Mouse (Mus musculus): ENCODE data around the gene Col18a1. TPM values are rescaled to one million over a fixed set of nuclear protein-coding genes. Genes with fewer than 3 reads are reported as not detected.
A peak's percentile ranks its signal among the peaks of the same experiment; 100 is the strongest.
"Not testable (repeated sequence)": the region's sequence is repeated elsewhere in the genome, so short reads cannot be mapped to it uniquely, and the experiment has no call there.

Col18a1 gene
- total RNA-seq, 2 experiments from 2014 or later = not detected

DNA sequence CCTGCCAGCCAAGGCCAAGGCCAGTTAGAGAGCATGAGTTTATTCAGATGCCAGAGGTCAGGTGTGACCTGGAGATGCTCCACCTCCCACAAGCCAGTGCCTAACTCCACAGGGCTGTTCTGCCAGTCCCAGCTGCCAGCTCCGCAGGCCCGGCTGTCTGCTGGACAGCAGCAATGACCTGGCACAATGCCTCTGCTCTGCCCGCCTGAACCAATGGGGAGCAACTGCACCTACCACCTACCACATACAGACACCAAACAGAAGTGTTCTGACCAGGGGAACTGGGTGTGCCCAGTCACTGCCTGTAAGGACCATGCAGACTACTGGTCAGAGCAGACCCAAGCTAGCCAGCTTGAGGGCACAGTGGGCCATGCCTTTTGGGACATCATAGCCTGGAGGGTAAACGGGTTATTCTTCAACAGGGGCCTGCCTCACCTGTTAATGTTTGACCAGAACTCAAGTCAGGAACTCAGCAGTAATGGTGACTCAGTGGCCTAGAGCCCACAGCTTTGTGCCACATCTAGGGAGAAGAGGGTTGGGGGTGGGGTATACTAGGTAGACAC lies 19.4 kb downstream of the Col18a1 start:
- no peak for ATAC-seq (replicated peaks; ENCODE audit: low FRiP score, poor library complexity, severe bottlenecking)

DNA sequence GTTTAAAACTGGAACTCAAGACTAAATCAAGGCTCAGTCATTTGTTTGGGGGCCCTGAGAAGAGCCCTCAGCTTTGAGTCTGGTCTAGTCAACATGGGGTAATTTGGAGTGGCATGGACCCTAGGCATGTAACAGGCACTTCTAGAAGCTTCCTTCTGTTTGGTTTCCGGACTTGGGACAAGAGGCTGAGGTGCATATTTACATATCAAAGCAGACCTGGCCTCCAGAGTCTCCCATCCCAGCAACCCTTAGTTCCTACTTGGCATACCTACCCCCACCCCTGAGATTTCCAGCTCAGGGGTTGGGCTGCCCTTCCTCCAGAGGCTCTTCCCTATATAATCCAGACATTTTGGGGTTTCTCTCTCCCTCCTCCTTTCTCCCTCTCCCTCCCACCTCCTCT lies 20.4 kb downstream of the Col18a1 start:
- no peak for ATAC-seq (replicated peaks; ENCODE audit: low FRiP score, poor library complexity, severe bottlenecking)

DNA sequence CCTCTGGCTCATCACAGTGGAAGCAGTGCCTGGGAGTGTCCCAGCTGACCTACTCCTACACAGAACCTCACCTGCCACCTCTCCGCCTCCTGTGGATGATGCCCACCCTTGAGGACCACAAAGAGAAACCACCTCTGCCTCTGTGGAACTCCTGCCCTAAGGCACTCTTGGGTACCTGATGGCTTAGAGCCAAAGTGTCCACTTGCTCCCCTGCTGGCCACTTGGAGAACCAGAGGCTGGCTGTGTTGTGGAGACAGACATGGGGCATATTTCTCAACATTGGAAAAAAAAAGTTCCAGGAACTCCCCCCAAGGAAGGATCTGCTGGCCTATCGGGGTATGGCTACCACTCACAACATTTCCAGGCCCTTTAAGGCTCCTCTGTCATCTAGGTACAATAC lies 22.0 kb downstream of the Col18a1 start:
- 0 out of 2 replicates have a peak, but pooled peaks have one; percentile 30 for ATAC-seq (replicated peaks; ENCODE audit: low FRiP score, poor library complexity, severe bottlenecking)

DNA sequence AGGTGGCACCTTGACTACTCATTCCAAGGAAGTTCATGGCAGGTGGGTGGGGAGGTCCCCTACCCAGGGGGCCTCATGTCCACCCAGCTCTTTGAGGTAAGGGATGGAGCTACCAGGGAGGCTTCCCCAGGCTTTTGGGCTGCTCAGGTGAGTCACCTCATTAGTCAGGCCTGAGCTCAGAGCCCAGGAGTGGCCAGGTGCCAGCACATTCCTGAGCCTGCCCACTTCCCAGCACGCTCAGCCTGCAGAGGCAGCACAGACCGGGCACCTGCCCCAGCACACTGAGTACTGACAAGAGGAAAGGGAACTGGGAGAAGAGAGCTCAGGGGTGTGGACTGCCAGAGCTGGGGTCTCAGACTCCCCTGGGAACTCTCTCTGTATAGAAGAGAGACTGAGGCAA lies 24.0 kb downstream of the Col18a1 start:
- no peak for ATAC-seq (replicated peaks; ENCODE audit: low FRiP score, poor library complexity, severe bottlenecking)

DNA sequence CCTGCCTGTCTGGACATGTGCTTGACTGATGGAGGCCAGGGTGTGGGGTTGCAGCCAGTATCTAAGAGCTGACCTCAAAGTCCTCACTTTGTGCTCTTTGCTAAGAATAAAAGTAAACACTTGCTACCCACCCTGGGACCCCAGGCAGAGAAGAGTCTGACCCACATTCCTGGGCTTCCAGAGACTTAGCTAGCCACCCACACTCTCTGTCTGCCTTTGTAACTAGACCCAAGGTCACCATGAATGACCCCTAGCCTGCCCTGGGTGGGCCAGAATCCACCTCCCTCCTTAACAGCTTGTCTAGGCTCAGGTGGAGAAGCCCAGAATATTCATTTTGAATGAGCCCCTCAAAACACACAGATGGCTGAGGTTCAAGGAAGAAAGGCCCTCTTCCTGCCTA lies 28.0 kb downstream of the Col18a1 start:
- ATAC-seq (replicated peaks; ENCODE audit: low FRiP score, poor library complexity, severe bottlenecking) = no peak

DNA sequence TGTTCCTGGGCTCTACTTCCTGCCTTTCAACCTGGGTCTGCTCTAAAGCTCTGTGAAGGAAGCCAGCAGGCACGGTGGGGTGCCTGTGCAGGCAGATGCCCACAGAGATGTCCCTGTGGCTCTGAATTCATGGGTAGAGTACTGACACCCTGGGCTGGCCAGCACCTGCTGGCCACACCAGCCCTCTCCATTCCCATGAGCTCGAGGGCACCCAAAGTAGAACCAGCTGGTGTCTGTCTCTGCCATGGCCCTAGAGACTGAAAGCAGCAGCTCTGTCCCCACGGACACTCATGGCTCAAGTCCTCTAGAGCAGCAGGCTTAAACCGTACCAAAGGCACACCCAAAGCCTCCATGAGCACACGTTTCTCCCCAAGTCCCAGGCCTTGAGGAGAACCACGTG lies 30.1 kb downstream of the Col18a1 start:
- no peak for ATAC-seq (replicated peaks; ENCODE audit: low FRiP score, poor library complexity, severe bottlenecking)

DNA sequence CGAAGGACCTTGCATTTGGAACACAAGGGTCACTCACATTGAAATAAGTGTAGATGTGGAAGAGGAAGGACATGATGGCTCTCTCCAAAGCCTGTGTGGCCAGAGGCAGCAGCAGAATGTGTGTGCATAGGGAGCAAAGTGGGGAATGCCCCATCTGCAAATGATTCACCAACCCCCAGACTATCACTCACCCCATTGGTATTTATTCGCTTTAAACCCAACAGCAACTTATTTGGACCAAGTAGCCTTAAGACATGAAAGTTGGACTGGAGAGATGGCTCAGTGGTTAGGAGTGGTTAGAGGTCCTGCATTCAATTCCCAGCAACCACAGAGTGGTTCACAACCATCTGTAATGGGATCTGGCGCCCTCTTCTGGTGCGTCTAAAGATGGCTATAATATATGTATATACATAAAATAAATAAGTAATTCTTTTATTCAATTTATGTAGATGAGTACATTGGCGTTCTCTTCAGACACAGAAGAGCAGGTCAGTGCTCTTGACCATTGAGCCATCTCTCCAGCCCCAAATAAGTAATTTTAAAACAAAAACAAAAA lies 31.0 kb downstream of the Col18a1 start:
- no peak for ATAC-seq (replicated peaks; ENCODE audit: low FRiP score, poor library complexity, severe bottlenecking)

DNA sequence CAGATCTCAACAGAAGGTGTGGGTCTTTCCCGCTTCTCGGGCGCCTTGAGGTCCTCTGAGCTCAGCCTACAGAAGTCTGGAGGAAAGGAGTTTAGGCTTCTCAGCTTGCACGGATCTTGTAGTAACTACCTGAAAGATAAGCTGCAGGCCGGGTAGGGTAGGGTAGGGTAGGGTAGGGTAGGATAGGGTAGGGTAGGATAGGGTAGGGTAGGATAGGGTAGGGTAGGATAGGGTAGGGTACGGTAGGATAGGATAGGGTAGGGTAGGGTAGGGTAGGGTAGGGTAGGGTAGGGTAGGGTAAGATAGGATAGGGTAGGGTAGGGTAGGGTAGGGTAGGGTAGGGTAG lies 31.6 kb downstream of the Col18a1 start:
- ATAC-seq (replicated peaks; ENCODE audit: low FRiP score, poor library complexity, severe bottlenecking) = not testable (repeated sequence)

DNA sequence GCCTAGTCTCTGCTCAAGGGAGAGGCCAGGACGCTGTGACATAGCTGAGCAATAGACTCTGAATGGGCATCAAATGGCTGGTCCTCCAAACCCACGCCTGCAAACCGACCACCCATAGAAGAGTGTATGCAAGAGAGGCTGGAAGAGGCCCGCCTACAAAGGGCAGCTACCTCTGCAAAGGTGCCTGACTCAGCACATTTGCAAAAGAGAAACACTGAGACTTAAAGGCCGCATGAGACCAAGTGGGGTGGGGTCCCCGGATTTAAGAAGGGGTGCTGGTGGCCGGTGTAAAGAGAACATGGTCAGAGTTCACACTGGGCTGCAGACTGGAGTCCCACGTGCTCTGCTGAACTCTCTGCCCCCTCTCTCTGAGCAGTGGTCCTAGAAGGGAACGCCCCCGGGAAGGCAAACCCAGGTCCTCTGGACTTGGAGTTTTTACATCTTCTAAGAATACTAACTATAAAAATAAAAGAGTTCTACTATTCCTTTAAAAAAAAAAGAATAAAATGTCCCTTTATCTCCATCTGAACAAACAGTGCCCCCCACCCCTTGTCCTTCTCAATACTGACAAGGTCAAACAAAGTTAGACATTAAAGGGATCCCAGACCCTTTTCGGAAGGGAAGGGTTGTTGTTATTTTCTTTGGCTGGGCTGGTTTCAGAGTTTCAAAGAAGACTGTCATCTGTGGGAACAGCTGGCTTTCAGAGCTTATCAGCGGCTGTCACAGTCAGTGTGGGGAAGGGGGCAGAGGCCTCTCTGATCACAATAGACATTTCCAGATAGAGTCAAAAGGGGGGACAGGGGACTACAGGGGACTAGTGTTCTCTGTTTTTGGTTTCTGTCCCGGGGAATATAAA lies 32.2 kb downstream of the Col18a1 start:
- no peak for ATAC-seq (replicated peaks; ENCODE audit: low FRiP score, poor library complexity, severe bottlenecking)

DNA sequence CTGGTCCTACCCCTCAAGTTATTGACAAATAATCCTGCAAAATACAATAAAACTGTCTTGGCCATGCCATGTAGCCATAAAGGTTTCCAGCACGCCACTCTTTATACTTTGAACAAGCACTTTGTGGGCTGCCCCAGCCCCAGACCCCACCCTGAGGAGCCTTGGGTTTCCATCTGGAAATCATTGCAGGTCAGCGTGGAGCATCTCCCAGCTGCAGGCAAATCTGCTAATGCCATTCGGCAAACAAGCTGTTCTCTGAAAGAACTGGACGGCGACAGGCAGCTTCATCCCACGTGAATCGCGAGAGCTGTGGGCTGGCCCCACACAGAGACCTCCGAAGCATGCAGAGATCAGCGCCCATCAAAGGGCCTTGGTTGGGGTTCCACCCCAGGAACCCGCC lies 34.2 kb downstream of the Col18a1 start:
- no peak for ATAC-seq (replicated peaks; ENCODE audit: low FRiP score, poor library complexity, severe bottlenecking)

DNA sequence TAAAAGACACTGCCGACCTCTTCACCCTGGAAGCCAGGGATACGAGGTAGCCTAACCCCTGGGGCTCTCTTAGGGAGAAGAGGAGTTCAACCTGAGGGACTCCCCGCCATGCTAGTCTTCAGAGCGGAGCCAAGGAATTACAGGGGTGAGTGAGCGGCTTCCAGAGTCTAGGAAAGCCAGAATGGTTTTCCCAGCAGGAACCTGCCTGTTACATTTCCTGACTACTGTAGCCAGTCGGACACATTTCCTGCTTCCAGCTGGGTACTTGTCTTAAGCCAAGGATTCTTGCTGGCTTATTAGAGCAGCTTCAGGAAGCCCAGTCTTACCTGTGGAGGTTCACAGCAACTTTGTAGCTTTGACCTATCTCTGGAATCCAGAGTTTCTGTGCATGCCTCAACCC lies 34.8 kb downstream of the Col18a1 start:
- no peak for ATAC-seq (replicated peaks; ENCODE audit: low FRiP score, poor library complexity, severe bottlenecking)

DNA sequence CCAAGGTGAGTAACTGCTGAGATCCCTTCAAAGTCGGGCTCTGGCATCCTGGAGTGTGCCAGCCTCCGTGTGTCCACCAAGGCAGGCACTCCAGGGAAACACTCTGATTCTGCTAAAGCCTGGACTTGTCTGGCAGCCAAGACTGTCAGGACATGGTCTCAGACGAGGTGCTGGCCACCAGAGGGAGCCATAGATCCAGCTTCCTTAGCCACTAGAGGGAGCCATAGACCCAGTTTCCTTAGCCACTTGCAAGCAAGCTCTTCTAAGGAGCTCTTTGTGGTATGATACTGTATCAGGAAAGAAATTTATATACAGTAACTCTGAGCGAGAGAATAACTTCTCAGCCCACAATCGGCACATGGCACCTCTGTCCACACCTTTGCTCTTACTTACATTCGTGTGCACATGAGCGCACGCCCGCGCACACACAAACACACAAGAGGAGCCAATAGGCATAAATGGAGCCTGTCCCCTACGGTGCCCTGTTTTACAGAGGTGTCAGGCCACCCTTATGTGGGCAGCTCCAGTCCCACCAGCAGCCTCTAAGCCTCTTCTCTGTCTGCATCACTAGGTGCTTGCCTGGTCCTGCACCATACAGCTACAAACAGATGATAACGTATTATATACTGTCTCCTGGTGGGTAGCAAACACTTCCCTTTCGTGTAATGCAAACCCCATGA lies 35.6 kb downstream of the Col18a1 start:
- ATAC-seq (replicated peaks; ENCODE audit: low FRiP score, poor library complexity, severe bottlenecking) = peak; percentile 73

DNA sequence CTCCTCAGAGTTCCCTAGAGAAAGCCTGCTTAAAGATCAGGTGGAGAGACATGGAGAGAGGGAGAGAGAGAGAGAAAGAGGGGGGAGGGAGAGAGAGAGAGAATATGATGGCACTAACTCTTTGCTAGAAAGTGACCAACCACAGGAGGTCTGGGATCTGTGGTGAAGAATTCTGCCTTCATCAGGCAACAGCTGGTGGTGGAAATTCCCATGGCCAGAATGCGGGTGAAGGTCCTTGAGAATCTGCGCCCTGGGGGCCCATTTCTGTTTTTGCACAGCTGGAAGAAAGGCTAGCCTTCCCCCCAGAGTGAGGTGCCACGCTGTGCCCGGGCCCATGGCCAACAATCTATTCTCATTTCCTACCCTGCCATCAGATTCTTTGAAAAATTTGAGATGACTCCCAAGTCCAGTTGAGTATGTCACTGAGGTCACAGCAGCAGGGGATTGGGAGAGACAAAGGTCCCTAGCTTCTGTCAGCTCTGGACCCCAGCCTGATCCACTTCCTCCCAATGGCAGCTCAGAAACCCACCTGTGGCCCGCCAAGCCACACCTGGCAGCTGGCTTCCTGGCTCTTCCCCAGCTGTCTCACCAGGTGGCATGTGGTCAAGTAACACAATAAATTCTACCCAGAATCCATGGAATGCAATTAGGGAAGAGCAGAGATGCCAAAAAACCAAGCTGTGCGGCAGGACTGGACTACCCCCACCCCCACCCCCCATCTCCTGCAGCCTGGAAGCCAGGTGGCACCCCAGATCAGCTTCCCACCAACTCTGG lies 36.5 kb downstream of the Col18a1 start:
- ATAC-seq (replicated peaks; ENCODE audit: low FRiP score, poor library complexity, severe bottlenecking) = no peak

DNA sequence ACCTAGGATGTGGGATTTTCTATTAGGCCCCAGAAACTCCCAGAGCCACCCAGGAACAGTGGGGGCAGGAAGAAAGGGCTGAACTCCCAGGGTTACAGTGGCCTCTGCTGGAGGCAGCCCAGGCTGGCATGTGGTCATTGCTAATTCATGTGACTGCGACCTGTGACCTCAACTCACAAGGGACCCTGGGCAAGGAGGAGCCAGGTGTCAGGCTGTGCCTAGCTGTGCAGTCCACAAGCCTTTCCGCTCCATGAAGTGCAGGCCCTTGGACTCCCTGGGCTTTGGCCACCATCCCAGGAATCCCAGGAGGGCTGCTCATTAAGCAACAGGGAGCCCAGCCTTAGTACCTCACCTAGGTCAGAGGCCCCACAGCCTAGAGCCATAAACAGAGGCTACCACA lies 38.4 kb downstream of the Col18a1 start:
- no peak for ATAC-seq (replicated peaks; ENCODE audit: low FRiP score, poor library complexity, severe bottlenecking)

DNA sequence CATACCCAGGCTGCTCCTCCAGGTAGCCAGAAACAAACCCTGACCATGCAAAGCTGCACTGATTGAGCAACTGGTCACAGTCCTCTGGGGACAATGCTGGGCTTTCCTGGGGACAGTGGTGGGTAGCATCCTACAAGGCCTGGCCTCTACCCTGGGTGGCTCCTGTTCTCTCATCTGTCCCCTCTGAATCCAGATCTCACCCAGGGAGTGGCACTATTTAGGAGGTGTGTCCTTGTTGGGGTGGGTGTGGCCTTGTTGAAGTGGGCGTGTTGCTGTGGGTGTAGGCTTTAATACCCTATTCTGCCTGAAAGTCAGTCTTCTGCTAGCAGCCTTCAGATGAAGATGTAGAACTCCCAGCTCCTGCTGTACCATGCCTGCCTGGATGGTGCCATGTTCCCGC lies 39.8 kb downstream of the Col18a1 start:
- ATAC-seq (replicated peaks; ENCODE audit: low FRiP score, poor library complexity, severe bottlenecking) = no peak

DNA sequence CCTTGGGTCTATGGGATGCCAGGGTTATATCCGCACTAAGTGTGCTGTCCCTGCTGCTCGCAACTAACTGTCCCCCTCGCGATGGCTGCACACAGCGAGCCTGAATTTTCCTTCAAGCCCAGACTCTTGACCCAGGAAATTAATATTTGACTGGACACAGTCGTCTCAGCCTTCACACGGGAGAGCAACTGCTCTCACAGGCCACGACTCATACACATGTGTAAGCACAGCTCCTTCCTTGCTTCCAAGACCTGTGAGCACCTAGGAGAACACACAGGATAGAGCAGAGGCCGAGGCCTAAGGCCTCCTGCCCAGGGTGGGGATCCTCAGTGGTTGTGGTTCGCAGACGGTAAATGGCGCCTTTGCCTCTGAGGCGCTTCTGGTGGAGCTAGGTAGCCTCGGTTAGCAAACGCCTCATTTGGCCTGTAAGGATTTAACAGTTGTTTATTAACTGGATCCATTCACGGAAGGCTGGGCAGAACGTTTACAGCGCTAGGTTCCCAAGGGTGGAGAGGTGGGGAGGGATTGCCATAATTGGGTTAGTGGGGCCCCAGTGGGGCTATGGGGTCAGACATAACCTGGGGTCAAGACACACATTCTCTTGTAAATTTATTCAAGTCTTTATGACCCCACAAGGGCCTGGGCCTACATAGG lies 41.1 kb downstream of the Col18a1 start:
- no peak for ATAC-seq (replicated peaks; ENCODE audit: low FRiP score, poor library complexity, severe bottlenecking)

DNA sequence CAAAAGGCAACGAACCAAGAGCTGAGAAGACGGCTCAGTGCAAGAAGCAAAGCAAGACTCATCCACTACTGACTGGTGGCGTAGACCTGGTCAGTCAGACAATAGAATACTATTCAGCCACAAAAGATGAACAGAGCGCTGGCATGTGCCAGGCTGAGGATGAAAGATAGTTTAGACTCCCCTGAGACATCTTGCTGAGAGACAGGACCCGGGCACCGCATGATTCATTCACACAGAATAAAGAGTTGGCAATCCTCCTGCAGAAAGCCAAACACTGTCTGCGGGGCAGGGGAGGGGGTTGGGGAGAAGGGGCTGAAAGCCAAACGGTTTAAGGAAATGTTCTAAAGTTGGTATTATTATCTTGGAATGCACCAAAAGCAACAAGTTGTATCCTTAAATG lies 42.4 kb downstream of the Col18a1 start:
- no peak for ATAC-seq (replicated peaks; ENCODE audit: low FRiP score, poor library complexity, severe bottlenecking)

DNA sequence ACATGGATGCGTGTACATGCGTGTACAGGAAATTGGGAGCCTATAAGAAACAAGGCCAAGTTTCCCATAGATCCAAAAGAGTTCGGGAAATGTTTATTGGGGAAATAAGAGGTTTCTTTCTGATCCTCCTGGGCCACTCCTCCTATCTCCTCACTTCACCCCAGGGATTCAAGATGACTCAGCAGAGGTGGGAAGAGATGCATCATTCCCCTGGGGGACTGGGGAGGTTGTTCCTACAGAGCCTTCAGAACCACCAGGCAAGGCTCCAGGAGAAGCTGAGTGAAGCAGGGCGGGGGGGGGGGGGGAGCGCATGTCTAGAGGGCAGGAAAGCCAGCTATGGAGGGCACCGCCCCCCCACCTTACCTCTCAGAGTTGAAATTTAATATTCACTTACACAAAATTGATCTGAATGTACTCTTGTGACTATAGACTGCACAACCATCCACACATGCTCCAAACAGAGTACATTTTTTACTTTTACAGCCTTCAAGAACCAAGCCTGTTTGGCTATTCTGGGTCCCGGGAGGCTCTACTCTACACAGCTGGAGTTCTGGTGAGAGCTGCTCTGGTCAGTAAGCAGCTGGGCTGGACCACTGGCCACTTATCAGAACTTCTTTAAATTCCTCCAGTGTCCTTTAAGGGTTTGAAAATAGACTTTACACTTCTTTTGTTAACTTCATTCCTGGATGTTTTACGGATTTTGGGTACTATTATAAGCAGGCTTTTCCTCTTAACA lies 44.9 kb downstream of the Col18a1 start:
- no peak for ATAC-seq (replicated peaks; ENCODE audit: low FRiP score, poor library complexity, severe bottlenecking)

DNA sequence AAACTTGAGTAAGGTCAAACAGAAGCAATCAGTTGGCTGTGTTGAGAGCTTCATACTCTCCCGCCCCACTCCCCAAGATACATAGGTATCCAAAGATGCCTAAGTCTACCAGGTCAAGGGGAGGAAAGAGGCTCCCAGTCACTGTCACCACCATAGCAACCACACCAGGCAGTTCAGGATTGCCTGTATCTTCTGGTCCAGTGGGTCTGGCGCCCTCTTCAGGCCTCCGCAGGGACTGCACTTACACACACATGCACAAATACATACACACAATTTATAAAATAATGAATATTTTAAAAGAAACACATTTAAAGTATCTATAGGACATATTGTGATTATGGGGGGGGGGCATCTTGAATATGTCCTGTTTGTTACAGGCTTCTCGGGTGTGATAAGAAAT lies 45.8 kb downstream of the Col18a1 start:
- no peak for ATAC-seq (replicated peaks; ENCODE audit: low FRiP score, poor library complexity, severe bottlenecking)
